Mouse (Mus musculus) lung, postnatal 14 days (tissue): ENCODE data around the gene Gm21992.

Experiments used
- DNase-seq: peaks from one replicate; pipeline ENCODE4 v3.0.0; 2021

The Gm21992 gene

GRCm38 (mm10) chr19:4747631-4748312 is 63.6 kb downstream of the Gm21992 start:
- no peak for DNase-seq

GRCm38 (mm10) chr19:4746611-4747010 is 64.8 kb downstream of the Gm21992 start:
- no peak for DNase-seq

- no peak for DNase-seq
These were observed 65.7 kb downstream of the Gm21992 start for GRCm38 (mm10) chr19:4745681-4746080.

- DNase-seq = peak; percentile 31
These were observed 66.4 kb downstream of the Gm21992 start for GRCm38 (mm10) chr19:4745057-4745456.

GRCm38 (mm10) chr19:4744026-4744425 is 67.4 kb downstream of the Gm21992 start:
- DNase-seq = no peak

GRCm38 (mm10) chr19:4743524-4743923 is 67.9 kb downstream of the Gm21992 start:
- peak; percentile 51 for DNase-seq

- DNase-seq = no peak
These were observed 69.2 kb downstream of the Gm21992 start for GRCm38 (mm10) chr19:4742229-4742628.

GRCm38 (mm10) chr19:4741482-4741881 is 69.9 kb downstream of the Gm21992 start:
- no peak for DNase-seq

- no peak for DNase-seq
These were observed 71.7 kb downstream of the Gm21992 start for GRCm38 (mm10) chr19:4739762-4740161.

GRCm38 (mm10) chr19:4739053-4739452 is 72.4 kb downstream of the Gm21992 start:
- DNase-seq = no peak

GRCm38 (mm10) chr19:4737866-4738265 is 73.5 kb downstream of the Gm21992 start:
- DNase-seq = no peak

- no peak for DNase-seq
These were observed 78.4 kb downstream of the Gm21992 start for GRCm38 (mm10) chr19:4733052-4733451.

- DNase-seq = no peak
These were observed 82.2 kb downstream of the Gm21992 start for GRCm38 (mm10) chr19:4729186-4729585.

GRCm38 (mm10) chr19:4720671-4721244 is 90.7 kb downstream of the Gm21992 start:
- DNase-seq = peak; percentile 67

GRCm38 (mm10) chr19:4720112-4720511 is 91.3 kb downstream of the Gm21992 start:
- no peak for DNase-seq

- DNase-seq = peak; percentile 53
These were observed 92.1 kb downstream of the Gm21992 start for GRCm38 (mm10) chr19:4719351-4719764.

GRCm38 (mm10) chr19:4718716-4719115 is 92.7 kb downstream of the Gm21992 start:
- DNase-seq = no peak

GRCm38 (mm10) chr19:4717281-4717680 is 94.1 kb downstream of the Gm21992 start:
- DNase-seq = no peak

- DNase-seq = no peak
These were observed 94.7 kb downstream of the Gm21992 start for GRCm38 (mm10) chr19:4716756-4717155.

GRCm38 (mm10) chr19:4713886-4714285 is 97.5 kb downstream of the Gm21992 start:
- no peak for DNase-seq

- no peak for DNase-seq
These were observed 98.5 kb downstream of the Gm21992 start for GRCm38 (mm10) chr19:4712781-4713526.

- DNase-seq = no peak
These were observed 99.1 kb downstream of the Gm21992 start for GRCm38 (mm10) chr19:4712156-4712780.

GRCm38 (mm10) chr19:4711601-4712155 is 99.7 kb downstream of the Gm21992 start:
- DNase-seq = no peak
